Mouse (Mus musculus): ENCODE measurements around the gene Arid5b. TPM values are rescaled to one million over a fixed set of nuclear protein-coding genes. Genes with fewer than 3 reads are reported as not detected.

Gene Arid5b
- total RNA-seq (2015), result 21.7 and 22.5 TPM in 2 replicates
- 10.0 and 10.6 TPM in 2 replicates for total RNA-seq (2017)

GRCm38 (mm10) chr10:68278632-68279361 lies at the start of gene Arid5b:
TSS of gene Arid5b (minus strand) at chr10:68278740.
- no peak for ATAC-seq (replicated peaks; ENCODE audit: poor library complexity)

DNA sequence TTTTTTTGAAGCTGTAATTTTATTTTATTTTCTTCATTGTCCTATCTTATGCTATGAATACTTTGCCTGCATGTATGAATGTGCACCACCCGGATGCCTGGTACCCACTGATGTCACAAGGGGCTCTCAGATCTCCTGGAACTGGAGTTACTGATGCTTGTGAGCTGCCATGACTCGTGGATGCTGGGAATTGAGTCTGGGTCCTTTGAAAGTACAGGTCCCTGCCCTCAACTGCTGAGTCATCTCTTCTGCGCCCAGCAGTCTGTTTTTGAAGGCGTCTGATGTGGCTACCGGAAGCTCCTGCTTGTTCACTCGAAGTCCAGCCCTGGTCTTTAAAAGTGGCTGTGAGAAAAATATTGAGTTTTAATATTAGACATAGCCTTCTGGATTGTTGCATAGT lies 46.8 kb upstream of the Arid5b start:
- no peak for ATAC-seq (replicated peaks; ENCODE audit: poor library complexity)

DNA sequence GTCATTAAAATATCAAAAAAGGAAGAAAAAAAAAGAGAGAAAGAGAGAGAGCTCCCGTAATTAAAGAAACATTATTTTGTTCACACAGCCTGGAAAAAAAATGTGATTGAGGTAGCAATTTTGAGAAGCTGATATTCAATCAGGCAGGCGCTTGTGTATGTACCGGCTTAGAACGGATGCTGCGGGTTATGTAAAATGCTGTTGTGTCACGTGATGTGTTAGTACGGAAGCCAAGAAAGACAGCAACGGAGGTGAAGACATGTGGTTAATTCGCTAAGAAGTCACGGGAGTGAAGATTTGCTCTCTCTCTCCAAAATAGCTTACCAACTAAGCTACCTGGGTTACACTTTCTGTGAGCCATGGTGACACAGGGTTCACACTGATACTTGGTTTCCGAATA lies 45.5 kb upstream of the Arid5b start:
- ATAC-seq (replicated peaks; ENCODE audit: poor library complexity), result no peak

DNA sequence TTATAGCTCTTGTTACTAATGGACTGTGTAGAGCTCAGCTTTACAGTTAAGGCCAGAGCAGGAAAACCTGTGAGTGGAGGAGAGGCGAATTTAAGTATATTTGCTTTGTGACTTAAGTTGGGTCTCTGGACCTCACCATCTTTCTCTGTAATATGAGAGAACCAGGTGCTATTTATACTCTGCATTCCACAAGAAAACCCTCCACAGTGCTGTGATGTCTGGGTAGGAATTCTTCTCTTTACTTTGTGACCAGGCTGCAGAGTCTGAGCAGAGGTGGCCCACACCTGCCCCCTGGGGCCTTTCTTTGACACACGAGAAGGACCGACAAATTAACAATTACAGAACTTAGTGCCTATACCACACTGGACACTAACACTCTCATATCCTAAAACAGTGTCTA lies 44.6 kb upstream of the Arid5b start:
- ATAC-seq (replicated peaks; ENCODE audit: poor library complexity), result no peak

DNA sequence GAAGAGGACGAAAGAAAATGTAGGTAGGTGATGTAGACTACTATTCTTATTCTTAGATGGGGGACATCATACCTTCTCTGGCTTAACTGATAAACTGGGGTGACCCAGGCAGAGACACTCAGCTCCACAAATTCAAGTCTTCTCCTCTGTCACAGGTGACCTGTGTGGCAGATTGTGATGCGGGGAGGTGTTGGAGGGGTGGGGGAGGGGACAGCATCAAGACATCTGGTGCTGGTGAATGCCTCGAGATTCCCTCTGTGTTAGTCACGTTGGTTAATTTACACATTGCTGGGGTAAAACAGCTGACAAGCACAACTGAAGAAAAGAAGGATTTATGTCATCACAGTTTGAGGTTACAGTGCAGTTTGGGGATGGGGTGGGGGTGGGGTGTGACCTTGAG lies 42.4 kb upstream of the Arid5b start:
- no peak for ATAC-seq (replicated peaks; ENCODE audit: poor library complexity)

- no peak for ATAC-seq (replicated peaks; ENCODE audit: poor library complexity)
Observed at GRCm38 (mm10) chr10:68320496-68320895, 42.0 kb upstream of the Arid5b start.

DNA sequence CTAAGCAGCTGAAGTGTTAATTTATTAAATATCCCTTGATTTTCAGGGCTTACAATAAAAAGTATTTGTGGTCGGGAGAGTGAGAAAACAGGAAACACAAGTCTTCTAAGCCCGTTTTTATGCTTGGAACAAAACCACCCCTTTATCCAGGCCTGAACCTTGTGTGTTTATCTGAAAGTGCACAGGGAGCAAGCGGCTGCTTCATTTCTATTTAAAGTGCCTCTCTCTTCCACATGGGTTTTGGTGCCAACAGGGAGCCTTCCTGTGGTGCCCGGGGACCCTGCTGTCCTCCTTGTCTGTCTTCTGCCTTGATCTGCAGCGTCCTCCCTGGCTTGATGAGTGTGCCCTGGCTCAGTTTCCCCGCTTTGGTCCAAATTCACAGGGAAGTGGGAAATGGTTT lies 40.9 kb upstream of the Arid5b start:
- no peak for ATAC-seq (replicated peaks; ENCODE audit: poor library complexity)

GRCm38 (mm10) chr10:68318438-68318979 lies 40.0 kb upstream of the Arid5b start:
- ATAC-seq (replicated peaks; ENCODE audit: poor library complexity), result no peak

DNA sequence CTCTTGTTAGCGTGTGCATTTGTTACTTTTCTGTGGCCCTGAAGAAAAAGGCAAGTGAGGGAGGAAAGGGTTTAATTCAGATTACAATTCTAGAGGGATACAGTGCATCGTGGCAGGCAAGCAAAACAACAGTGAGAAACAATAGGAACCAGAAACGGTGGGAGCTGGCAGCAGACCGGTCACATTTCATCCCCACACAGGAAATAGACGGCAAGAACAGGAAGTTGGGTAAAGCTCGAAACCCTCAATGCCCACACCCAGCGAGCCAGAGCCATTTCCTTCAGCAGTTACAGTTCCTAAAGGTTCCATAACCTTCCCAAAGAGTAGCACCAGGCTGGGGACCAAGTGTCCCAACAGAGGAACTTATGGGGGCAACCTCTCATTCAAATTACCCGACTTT lies 34.2 kb upstream of the Arid5b start:
- ATAC-seq (replicated peaks; ENCODE audit: poor library complexity), result peak; percentile 68

DNA sequence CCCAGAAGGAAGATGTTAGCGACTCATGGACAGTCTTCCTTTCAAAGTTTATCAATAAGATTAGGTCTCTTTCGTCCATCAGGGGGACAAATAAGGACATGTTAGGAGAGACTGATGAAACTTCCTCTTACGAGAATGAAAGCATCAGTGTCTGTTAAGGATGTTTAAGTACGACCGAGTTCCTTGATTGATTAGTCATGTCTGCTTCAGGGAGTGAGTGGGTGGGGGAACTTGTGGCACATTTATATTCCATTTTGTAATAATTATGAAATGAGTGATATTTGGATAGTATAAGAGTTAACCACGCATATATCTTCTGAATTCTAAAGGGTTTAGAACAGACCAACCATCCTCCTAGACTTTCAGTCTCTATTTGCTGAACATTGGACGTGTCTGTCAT lies 22.5 kb upstream of the Arid5b start:
- peak; percentile 81 for ATAC-seq (replicated peaks; ENCODE audit: poor library complexity)

DNA sequence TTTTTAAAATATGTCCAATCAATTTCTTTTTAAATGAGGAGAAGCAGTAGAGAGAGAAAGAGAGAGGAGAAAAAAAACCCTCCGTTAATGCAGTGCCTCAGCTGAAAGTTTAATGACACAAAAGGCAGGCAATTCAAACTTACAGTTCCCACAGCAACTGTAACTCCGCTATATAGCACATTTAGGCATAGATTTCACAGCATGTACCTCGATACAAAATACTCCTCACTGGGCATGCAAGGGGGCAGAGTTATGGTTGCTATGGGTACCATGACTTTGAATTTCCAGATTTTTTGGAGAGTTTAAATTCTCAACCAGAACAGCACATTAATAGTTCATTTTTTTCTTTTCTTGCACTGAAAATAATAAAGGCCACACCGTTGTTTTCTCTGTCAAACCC lies 10.9 kb upstream of the Arid5b start:
- ATAC-seq (replicated peaks; ENCODE audit: poor library complexity), result no peak

DNA sequence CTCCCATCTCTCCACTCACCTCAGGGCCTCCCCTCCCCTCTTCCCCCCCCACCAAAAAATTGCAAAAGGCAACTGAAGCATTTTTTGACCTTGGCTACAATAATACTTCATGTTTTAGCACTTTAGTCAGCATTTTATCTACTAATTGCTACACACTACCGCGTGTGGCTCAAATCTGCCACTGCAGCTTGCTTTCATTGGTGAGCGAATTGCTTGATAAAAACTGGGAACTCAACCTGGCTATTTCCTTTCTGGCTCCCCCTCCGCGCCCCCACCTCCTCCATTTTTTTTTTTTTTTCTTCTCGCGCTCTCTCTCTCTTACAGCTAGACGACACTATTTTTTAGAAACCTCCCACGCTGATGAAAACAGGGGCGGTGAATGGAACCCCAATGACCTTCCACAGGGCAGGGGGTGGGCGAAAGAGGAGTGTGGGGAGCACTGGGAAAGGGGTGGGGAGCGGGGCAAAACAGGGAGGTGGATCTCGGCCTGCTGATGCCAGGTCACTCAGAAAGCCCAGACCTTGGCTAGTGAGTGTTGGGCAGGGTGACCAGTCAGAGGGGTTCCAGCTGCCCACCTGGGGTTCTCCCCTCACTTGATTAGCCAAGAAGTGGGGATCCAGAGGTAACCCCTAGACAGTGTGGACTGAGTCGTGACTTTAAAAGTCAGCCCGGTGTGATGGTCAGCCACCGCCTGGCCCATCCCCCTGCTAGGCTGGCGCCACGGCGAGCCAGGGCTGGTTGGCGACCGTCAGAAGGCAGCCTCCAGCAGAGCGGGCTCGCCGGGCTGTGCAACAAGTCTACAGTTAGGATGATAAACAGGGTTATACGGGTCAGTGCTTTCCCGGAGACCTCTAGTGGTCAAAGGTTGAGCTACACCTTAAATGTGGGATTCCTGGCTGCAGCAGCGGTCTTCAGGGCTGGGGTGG lies 4.2 kb upstream of the Arid5b start:
- peak; percentile 72 for ATAC-seq (replicated peaks; ENCODE audit: poor library complexity)

DNA sequence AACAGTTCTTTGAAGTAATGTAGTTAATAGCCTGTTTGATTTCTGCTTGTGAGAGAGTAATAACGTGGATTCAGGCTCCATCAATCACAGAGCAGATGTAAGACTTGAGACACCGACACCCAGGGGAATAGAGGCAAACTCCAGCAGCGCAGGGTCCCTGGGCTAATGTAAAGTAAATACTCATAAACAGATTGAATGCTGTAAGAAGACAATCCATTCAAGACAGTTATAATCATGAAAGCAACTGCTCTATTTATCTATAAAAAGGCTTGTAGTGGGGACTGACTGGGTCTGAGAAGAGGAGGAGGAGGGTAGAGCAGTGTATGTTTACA lies 3.2 kb upstream of the Arid5b start:
- no peak for ATAC-seq (replicated peaks; ENCODE audit: poor library complexity)

- ATAC-seq (replicated peaks; ENCODE audit: poor library complexity), result no peak
Observed at GRCm38 (mm10) chr10:68281076-68281774, 2.7 kb upstream of the Arid5b start.

- ATAC-seq (replicated peaks; ENCODE audit: poor library complexity), result peak; percentile 23
Observed at GRCm38 (mm10) chr10:68279516-68280501, 1.3 kb upstream of the Arid5b start.

DNA sequence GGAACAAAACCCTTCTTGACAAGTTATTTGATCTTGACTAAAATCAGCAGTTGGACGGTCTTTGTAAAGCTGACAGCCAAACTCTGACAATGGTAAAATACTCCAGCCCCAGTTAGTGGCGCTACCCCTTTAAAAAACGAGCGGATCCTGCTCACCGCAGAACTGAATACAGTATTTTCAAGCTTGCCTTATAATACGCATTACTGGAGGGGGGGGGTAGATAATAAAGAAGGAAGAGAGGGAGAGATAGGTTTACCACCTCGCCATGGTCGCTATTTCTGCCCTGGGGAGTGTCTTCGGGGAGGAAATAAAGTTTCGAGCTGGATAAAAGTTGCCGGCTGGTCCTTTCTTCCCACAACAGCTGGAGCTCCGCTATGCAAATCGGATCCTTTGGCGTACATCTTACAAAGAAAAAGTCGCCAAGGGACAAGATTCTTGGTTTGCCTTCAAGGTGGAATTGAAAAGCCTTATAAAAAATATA lies 829 bp downstream of the Arid5b start:
- ATAC-seq (replicated peaks; ENCODE audit: poor library complexity), result peak; percentile 12

GRCm38 (mm10) chr10:68276976-68277441 lies 1.5 kb downstream of the Arid5b start:
- ATAC-seq (replicated peaks; ENCODE audit: poor library complexity), result peak; percentile 15

DNA sequence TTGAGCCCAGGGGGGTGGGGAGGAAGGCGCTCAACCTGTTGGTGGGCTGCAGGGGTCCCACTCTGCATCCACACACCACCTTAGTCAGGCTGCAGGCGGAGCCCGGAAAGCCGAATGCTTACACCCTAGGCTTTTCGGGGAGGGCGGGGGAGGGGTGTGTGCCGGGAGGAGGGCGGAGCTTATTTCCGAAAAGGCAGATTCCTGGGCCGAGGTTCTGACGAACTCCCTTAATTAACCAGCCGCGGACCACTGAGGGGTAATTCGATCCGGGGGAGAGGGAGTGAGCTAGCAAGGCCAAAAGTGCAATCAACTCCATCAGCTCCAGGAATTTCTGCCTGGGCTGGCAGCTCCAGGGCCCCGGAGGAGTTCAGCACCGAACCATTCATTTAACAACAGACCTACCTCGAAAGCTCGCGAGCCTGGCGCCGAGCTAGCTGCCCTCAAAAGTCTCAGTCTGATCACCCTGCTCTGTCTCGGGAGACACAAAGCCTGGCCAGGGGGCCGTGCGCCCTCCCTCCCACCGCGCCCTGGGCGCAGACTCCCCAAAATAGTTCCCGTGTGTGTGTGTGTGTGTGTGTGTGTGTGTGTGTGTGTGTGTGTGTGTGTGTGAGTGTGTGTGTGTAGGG lies 2.1 kb downstream of the Arid5b start:
- ATAC-seq (replicated peaks; ENCODE audit: poor library complexity), result peak; percentile 38
